Mouse (Mus musculus) skeletal muscle tissue, adult 2 months (tissue): ENCODE measurements around the gene Scgn.

Source experiments
- DNase-seq: peaks from one replicate; pipeline ENCODE4 v3.0.0-alpha.2; 2012; ENCODE audit warnings: low read depth, low spot score

The Scgn gene

GRCm38 (mm10) chr13:23938699-23939098 is 52.3 kb downstream of the Scgn start:
- DNase-seq = no peak

GRCm38 (mm10) chr13:23934211-23934520 is 56.8 kb downstream of the Scgn start, which contains the start of gene Hist1h2aa:
Hist1h2aa (plus strand) TSS chr13:23934462.
- no peak for DNase-seq

- no peak for DNase-seq
These were observed 57.4 kb downstream of the Scgn start, which contains the start of gene Hist1h2ba for GRCm38 (mm10) chr13:23933421-23934210. Hist1h2ba (minus strand) TSS chr13:23934156.

- no peak for DNase-seq
These were observed 60.1 kb downstream of the Scgn start for GRCm38 (mm10) chr13:23930904-23931303.

GRCm38 (mm10) chr13:23930461-23930860 is 60.6 kb downstream of the Scgn start:
- DNase-seq = no peak

- no peak for DNase-seq
These were observed 62.4 kb downstream of the Scgn start for GRCm38 (mm10) chr13:23928637-23929036.

- no peak for DNase-seq
These were observed 65.2 kb downstream of the Scgn start for GRCm38 (mm10) chr13:23925792-23926191.

- DNase-seq = no peak
These were observed 73.3 kb downstream of the Scgn start for GRCm38 (mm10) chr13:23917674-23918073.

GRCm38 (mm10) chr13:23916132-23916531 is 74.9 kb downstream of the Scgn start:
- DNase-seq = peak; percentile 45

- no peak for DNase-seq
These were observed 76.4 kb downstream of the Scgn start, which contains the start of gene Slc17a4 for GRCm38 (mm10) chr13:23914376-23915167. Slc17a4 (minus strand) TSS chr13:23915009.

- DNase-seq = peak; percentile 14
These were observed 77.2 kb downstream of the Scgn start for GRCm38 (mm10) chr13:23913791-23914306.

- peak; percentile 15 for DNase-seq
These were observed 79.7 kb downstream of the Scgn start for GRCm38 (mm10) chr13:23911335-23911734.

- no peak for DNase-seq
These were observed 80.9 kb downstream of the Scgn start for GRCm38 (mm10) chr13:23910121-23910520.

- DNase-seq = no peak
These were observed 84.1 kb downstream of the Scgn start for GRCm38 (mm10) chr13:23906906-23907305.
